Mouse (Mus musculus): Measurements from ENCODE around the gene Slc44a5. TPM values are rescaled to one million over a fixed set of nuclear protein-coding genes. Genes with fewer than 3 reads are reported as not detected.
A peak's percentile ranks its signal among the peaks of the same experiment; 100 is the strongest.

Gene Slc44a5
- polyA plus RNA-seq, 1 experiment from 2014 or later: 0.39 TPM

DNA sequence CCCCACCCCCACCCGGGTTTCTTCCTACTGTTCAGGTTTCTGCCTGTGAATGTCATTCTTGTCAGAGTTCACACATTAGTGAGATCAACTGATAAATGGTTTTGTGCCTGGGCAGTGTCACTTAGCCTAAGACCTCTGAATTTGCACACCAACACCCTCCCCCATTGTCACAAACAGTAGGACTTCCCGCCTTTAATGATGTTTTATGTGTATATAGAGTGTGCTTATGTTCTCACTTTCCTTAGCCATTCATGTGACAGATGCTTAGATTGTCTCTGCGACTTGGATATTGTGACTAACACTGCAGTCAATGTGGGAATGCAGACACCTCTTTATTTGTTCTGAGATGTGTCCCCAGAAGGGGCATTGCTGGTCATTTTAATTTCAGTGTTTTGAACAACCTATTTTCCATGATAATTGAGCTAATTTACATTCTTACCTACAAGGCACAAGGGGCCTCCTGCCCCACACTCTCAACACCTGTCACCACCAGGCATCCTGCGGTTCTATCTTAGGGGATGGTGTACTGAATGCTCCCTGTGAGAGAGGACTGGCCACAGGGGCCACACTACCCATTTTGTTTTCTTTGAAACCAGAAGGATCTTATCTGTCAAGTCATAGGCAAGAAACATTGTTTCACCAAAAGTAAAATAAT lies 236.7 kb downstream of the Slc44a5 start:
- H3K27me3 ChIP-seq (ENCODE audit: insufficient read depth, low read length): no peaks in the 10 kb centered on the region
- no peak for DNase-seq (ENCODE audit: low spot score)
- no peak overlapping the region for H3K27ac ChIP-seq
- no peak overlapping the region for H3K9ac ChIP-seq (ENCODE audit: low read depth, low read length)
- H3K4me1 ChIP-seq (replicated peaks; ENCODE audit: insufficient read depth, low read length): 0 out of 2 replicates have a peak, but pooled peaks cover 3% of the 10 kb centered on the region
- TF ChIP-seq CTCF (IDR thresholded peaks at IDR 0.05; ENCODE audit: low read depth): no peak
- no peak overlapping the region for H3K4me3 ChIP-seq (replicated peaks; ENCODE audit: low read depth, low read length)
- ATAC-seq (replicated peaks; ENCODE audit: low FRiP score, low read depth): no peak
- H3K36me3 ChIP-seq (ENCODE audit: insufficient read depth, low read length): no peaks in the 10 kb centered on the region
- no peaks in the 10 kb centered on the region for H3K9me3 ChIP-seq (replicated peaks; ENCODE audit: low read length)
- WGBS: 19% methylated on average over 4 of the region's 4 CpGs
- H3K4me2 ChIP-seq (ENCODE audit: low read length): no peak overlapping the region

DNA sequence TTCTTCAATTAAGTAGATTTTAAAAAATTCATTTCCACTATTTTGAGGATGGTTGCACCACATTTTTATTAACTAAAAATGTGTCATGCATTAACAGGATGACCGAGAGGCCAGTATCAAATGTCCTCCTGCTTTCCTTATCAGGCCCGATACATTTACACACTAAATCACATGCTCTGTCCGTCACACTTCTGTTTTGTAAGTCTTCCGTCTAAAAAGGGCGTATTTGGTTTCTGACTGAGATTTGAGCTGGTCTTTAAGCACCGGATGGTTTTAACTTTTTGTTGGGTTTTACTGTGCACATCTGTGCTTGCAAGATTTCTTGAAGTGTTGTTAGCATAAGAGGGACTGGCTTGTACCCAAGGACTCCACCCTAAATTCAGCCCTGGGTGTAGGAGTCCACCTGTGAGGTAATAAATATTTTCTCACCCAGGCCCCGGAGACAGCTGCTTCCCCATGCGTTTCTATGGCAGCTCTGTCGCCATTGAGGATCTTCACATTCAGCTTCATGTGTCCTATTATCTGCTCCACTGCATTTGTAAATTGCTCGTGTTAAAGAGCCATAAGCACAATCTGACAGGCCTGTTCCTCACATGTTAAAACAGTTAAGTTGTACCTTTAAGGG lies 237.3 kb downstream of the Slc44a5 start:
- H3K4me2 ChIP-seq (ENCODE audit: low read length): no peak overlapping the region
- H3K9ac ChIP-seq (ENCODE audit: low read depth, low read length): no peak overlapping the region
- 0 out of 2 replicates have a peak, but pooled peaks have one; percentile 57 for ATAC-seq (replicated peaks; ENCODE audit: low FRiP score, low read depth)
- WGBS: 18% methylated on average over 10 of the region's 10 CpGs
- H3K4me1 ChIP-seq (replicated peaks; ENCODE audit: insufficient read depth, low read length): 0 out of 2 replicates have a peak, but pooled peaks cover 3% of the 10 kb centered on the region
- no peaks in the 10 kb centered on the region for H3K9me3 ChIP-seq (replicated peaks; ENCODE audit: low read length)
- no peak overlapping the region for H3K27ac ChIP-seq
- TF ChIP-seq CTCF (IDR thresholded peaks at IDR 0.05; ENCODE audit: low read depth): no peak
- peak; percentile 53 for DNase-seq (ENCODE audit: low spot score)
- H3K4me3 ChIP-seq (replicated peaks; ENCODE audit: low read depth, low read length): no peak overlapping the region
- H3K27me3 ChIP-seq (ENCODE audit: insufficient read depth, low read length): no peaks in the 10 kb centered on the region
- no peaks in the 10 kb centered on the region for H3K36me3 ChIP-seq (ENCODE audit: insufficient read depth, low read length)

DNA sequence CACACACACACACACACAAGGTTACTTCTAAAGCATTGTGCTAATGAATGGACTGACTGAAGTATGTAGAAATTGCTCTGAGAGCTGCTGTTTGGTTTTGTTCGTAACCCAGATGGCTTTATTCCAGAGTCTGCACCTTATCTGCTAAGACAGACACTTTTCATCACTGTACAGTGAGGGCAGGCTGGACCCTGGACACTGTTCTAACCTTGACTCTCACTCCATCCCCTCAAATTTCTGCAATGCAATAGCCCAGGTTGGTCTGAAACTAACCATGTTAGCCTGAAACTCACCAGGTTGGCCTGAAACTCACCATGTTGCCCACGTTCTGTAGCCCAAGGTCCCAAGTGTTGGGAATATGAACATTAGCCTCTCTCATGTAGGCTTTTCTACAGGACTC lies 239.3 kb downstream of the Slc44a5 start:
- no peak overlapping the region for H3K27ac ChIP-seq
- no peaks in the 10 kb centered on the region for H3K36me3 ChIP-seq (ENCODE audit: insufficient read depth, low read length)
- no peaks in the 10 kb centered on the region for H3K27me3 ChIP-seq (ENCODE audit: insufficient read depth, low read length)
- H3K4me1 ChIP-seq (replicated peaks; ENCODE audit: insufficient read depth, low read length): 0 out of 2 replicates have a peak, but pooled peaks cover 3% of the 10 kb centered on the region
- no peaks in the 10 kb centered on the region for H3K9me3 ChIP-seq (replicated peaks; ENCODE audit: low read length)
- DNase-seq (ENCODE audit: low spot score) (no peak), ATAC-seq (replicated peaks; ENCODE audit: low FRiP score, low read depth) (no peak)
- no peak overlapping the region for H3K9ac ChIP-seq (ENCODE audit: low read depth, low read length)
- no peak overlapping the region for H3K4me3 ChIP-seq (replicated peaks; ENCODE audit: low read depth, low read length)
- TF ChIP-seq CTCF (IDR thresholded peaks at IDR 0.05; ENCODE audit: low read depth): no peak
- H3K4me2 ChIP-seq (ENCODE audit: low read length): no peak overlapping the region
- 86% methylated on average over 2 of the region's 2 CpGs for whole genome bisulfite sequencing

DNA sequence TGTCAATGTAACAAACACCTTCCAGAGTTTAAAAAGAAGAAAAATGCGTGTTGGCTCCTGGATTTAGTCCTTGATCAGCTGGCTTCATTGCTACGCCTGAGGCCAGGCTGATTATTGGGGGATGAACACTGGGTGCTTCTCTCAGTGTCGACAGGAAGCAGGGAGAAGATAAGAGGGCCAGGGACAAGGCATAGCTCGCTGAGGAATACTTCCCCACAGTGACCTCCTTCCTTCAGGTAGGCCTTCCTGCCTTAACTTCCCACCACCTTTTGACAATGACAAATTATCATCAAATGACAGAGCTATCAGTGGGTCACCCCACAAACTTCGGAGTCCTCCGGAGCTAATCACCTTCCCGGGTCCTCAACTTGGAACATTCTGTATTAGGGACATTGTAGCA lies 242.1 kb downstream of the Slc44a5 start:
- TF ChIP-seq CTCF (IDR thresholded peaks at IDR 0.05; ENCODE audit: low read depth): no peak
- no peaks in the 10 kb centered on the region for H3K9me3 ChIP-seq (replicated peaks; ENCODE audit: low read length)
- H3K4me2 ChIP-seq (ENCODE audit: low read length): no peak overlapping the region
- no peak for ATAC-seq (replicated peaks; ENCODE audit: low FRiP score, low read depth)
- 70% methylated on average over 7 of the region's 7 CpGs for WGBS
- H3K4me3 ChIP-seq (replicated peaks; ENCODE audit: low read depth, low read length): no peak overlapping the region
- no peaks in the 10 kb centered on the region for H3K4me1 ChIP-seq (replicated peaks; ENCODE audit: insufficient read depth, low read length)
- no peak overlapping the region for H3K9ac ChIP-seq (ENCODE audit: low read depth, low read length)
- H3K27me3 ChIP-seq (ENCODE audit: insufficient read depth, low read length): no peaks in the 10 kb centered on the region
- no peak overlapping the region for H3K27ac ChIP-seq
- no peaks in the 10 kb centered on the region for H3K36me3 ChIP-seq (ENCODE audit: insufficient read depth, low read length)
- no peak for DNase-seq (ENCODE audit: low spot score)

DNA sequence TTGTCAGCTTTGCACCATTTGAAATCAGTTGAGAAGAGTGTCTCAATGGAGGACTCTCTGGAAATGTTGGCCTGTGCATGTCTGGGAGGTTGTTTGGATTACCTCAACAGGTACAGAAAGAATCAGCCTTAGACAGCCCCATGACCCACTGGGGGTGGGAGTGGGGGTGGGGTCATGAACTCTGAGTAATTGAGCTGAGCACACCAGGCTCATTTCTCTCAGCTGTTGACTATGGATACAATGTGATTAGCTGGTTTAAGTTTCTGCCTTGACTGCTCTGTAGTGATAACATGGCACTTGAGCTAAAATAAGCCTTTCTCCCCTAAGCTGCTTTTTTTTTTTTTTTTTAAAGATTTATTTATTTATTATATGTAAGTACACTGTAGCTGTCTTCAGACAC lies 242.5 kb downstream of the Slc44a5 start:
- Histone ChIP-seq H3K9me3 (replicated peaks; ENCODE audit: low read length) (no peaks in the 10 kb centered on the region), H3K27ac (no peak overlapping the region), H3K27me3 (ENCODE audit: insufficient read depth, low read length) (no peaks in the 10 kb centered on the region), H3K36me3 (ENCODE audit: insufficient read depth, low read length) (no peaks in the 10 kb centered on the region), H3K9ac (ENCODE audit: low read depth, low read length) (no peak overlapping the region), H3K4me2 (ENCODE audit: low read length) (no peak overlapping the region), H3K4me1 (replicated peaks; ENCODE audit: insufficient read depth, low read length) (no peaks in the 10 kb centered on the region), H3K4me3 (replicated peaks; ENCODE audit: low read depth, low read length) (no peak overlapping the region)
- no peak for DNase-seq (ENCODE audit: low spot score)
- no peak for TF ChIP-seq CTCF (IDR thresholded peaks at IDR 0.05; ENCODE audit: low read depth)
- ATAC-seq (replicated peaks; ENCODE audit: low FRiP score, low read depth): no peak

DNA sequence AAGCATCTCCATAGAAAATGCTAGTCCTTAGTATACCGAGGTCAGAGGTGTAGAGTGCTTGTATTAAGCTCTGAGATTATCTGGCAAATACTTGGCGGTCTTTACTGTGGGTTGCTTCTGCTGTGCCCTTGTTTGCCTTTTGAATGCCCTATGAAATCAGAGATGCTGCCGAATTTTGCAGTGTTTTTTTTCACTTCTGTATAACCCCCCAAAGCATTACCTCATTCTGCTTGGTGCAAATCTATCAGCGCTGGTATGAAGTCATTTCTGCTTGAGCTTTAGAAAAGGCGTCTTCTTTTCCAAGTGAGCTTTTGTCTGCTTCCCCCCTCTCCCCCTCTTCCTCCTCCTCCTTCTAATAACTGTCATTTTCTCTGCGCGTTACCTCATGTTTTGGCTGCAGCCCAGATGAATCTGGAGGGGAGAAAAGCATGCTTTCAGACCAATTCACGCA lies 248.9 kb downstream of the Slc44a5 start:
- no peaks in the 10 kb centered on the region for H3K4me1 ChIP-seq (replicated peaks; ENCODE audit: insufficient read depth, low read length)

More for the DNA sequence above, 248.9 kb downstream of the Slc44a5 start:
- Histone ChIP-seq H3K4me3 (replicated peaks; ENCODE audit: low read depth, low read length) (no peak overlapping the region), H3K9me3 (replicated peaks; ENCODE audit: low read length) (no peaks in the 10 kb centered on the region), H3K4me2 (ENCODE audit: low read length) (no peak overlapping the region), H3K27me3 (ENCODE audit: insufficient read depth, low read length) (no peaks in the 10 kb centered on the region), H3K9ac (ENCODE audit: low read depth, low read length) (no peak overlapping the region), H3K36me3 (ENCODE audit: insufficient read depth, low read length) (no peaks in the 10 kb centered on the region), H3K27ac (no peak overlapping the region)
- no peak for TF ChIP-seq CTCF (IDR thresholded peaks at IDR 0.05; ENCODE audit: low read depth)
- ATAC-seq (replicated peaks; ENCODE audit: low FRiP score, low read depth) (no peak), DNase-seq (ENCODE audit: low spot score) (no peak)
- 54% methylated on average over 8 of the region's 8 CpGs for WGBS

Measured in kidney, postnatal 0 days (tissue).